8 mouse cellular contexts compared by ENCODE assay signal in the genomic region with DNA sequence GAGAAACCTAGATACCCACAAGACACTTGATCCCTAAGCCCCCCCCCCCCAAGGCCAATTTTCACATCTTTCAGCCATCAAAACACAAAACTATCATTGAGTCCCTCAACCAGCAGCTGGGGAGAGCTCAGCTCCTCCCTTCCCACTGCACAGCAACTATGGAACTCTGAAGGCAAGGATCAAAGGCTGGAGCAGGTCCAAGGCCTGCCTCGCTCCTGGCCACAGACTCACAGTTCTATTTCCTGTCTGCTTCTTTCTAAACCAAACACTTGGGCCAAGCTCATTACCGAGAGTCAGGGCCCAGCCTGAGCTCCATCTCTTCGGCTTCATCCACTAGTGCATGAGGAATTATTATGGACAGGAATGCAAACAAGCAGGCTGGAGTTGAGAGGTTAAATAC. TPM values are rescaled to one million over a fixed set of nuclear protein-coding genes. Genes with fewer than 3 reads are reported as not detected.
DNase-seq lines count a peak whose midpoint lies in the region; ATAC-seq and TF ChIP-seq lines count a peak whose summit lies in the region.

No protein-coding gene starts in this region.

- 47% methylated on average over 3 of the region's 3 CpGs for WGBS in spleen, adult 2 months
- 3% methylated on average over 3 of the region's 3 CpGs for WGBS in lung, embryonic 16.5 days
- 10% methylated on average over 3 of the region's 3 CpGs for WGBS in small intestine, adult 2 months

- 0 out of 2 replicates have a peak overlapping the region, but pooled peaks have one; percentile 17 for H3K27ac ChIP-seq in spleen, adult 2 months (ENCODE audit: insufficient read depth, low read length)
- H3K27ac ChIP-seq in lung, embryonic 16.5 days (ENCODE audit: low read length) = peak overlapping the region; percentile 95
- peak overlapping the region; percentile 37 for H3K27ac ChIP-seq in small intestine, adult 2 months (ENCODE audit: insufficient read depth, low read depth, low read length)

- H3K27me3 ChIP-seq in spleen, adult 2 months (ENCODE audit: control insufficient read depth, insufficient read depth, low read length) = no peaks in the 10 kb centered on the region
- no peaks in the 10 kb centered on the region for H3K27me3 ChIP-seq in lung, embryonic 16.5 days (ENCODE audit: control insufficient read depth, insufficient read depth, low read depth, low read length)
- no peaks in the 10 kb centered on the region for H3K27me3 ChIP-seq in small intestine, adult 2 months (ENCODE audit: control insufficient read depth, insufficient read depth, low read length)

- peak; percentile 85 for ATAC-seq in lung, embryonic 16.5 days (ENCODE audit: low read depth)

- H3K4me1 ChIP-seq in spleen, adult 2 months (ENCODE audit: control insufficient read depth, insufficient read depth, insufficient read length) = no peaks in the 10 kb centered on the region; the same call in 1 of the 2 replicates
- peaks cover 54% of the 10 kb centered on the region for H3K4me1 ChIP-seq in lung, embryonic 16.5 days (replicated peaks; ENCODE audit: control insufficient read depth, insufficient read depth, low read length)
- H3K4me1 ChIP-seq in small intestine, adult 2 months (ENCODE audit: control insufficient read depth, insufficient read depth, insufficient read length, low read length) = peaks cover 33% of the 10 kb centered on the region

- TF ChIP-seq POLR2A in spleen, adult 2 months (IDR thresholded peaks at IDR 0.05; ENCODE audit: low read depth, low read length) = no peak
- TF ChIP-seq POLR2A in small intestine, adult 2 months (IDR thresholded peaks at IDR 0.05; ENCODE audit: low read depth, low read length) = no peak

- no peak for DNase-seq in spleen, adult 2 months (ENCODE audit: low read depth in 1 of 2, low spot score in 2 of 2)
- DNase-seq in spleen, postnatal 10 days (ENCODE audit: low spot score in 2 of 2) = no peak
- peak; percentile 67 for DNase-seq in frontal cortex, postnatal 10 days (ENCODE audit: low spot score in 2 of 2)
- DNase-seq in heart, postnatal 4 days = peak; percentile 85
- peak; percentile 66 to 74 for DNase-seq in layer of hippocampus, postnatal 10 days (ENCODE audit: low spot score in 2 of 2)
- no peak for DNase-seq in spleen, postnatal 4 days (ENCODE audit: low spot score in 2 of 2)

- TF ChIP-seq CTCF in spleen, adult 2 months (IDR thresholded peaks at IDR 0.05; ENCODE audit: extremely low read depth, insufficient read depth, insufficient read length, insufficient replicate concordance) = no peak
- TF ChIP-seq CTCF in small intestine, adult 2 months (IDR thresholded peaks at IDR 0.05; ENCODE audit: extremely low read depth, insufficient read length, insufficient replicate concordance, low read depth, low read length) = no peak

- no peak overlapping the region for H3K9ac ChIP-seq in lung, embryonic 16.5 days (ENCODE audit: low read length)

- H3K9me3 ChIP-seq in lung, embryonic 16.5 days (ENCODE audit: control insufficient read depth, low read length) = peaks cover 3% of the 10 kb centered on the region; the same call in 1 of the 2 replicates

- H3K4me2 ChIP-seq in lung, embryonic 16.5 days (ENCODE audit: low read depth, low read length) = peak overlapping the region; percentile 46

- no peak overlapping the region for H3K4me3 ChIP-seq in spleen, adult 2 months (ENCODE audit: extremely low read depth, insufficient read depth, insufficient read length)
- H3K4me3 ChIP-seq in lung, embryonic 16.5 days (ENCODE audit: low read length) = no peak overlapping the region
- H3K4me3 ChIP-seq in small intestine, adult 2 months (ENCODE audit: low read depth, low read length) = no peak overlapping the region

- no peaks in the 10 kb centered on the region for H3K36me3 ChIP-seq in spleen, adult 2 months (ENCODE audit: control insufficient read depth, insufficient read depth, low read length)
- no peaks in the 10 kb centered on the region for H3K36me3 ChIP-seq in lung, embryonic 16.5 days (ENCODE audit: control insufficient read depth, insufficient read depth, low read length)
- no peaks in the 10 kb centered on the region for H3K36me3 ChIP-seq in small intestine, adult 2 months (ENCODE audit: control insufficient read depth, insufficient read depth, low read length)

RNA-seq across cellular contexts. Expression of a gene that starts 58.9 kb away (rescaled TPM):
- 13.2 and 18.5 TPM in 2 replicates for polyA plus RNA-seq in spleen, adult 2 months (2012; rRNA removed)
- total RNA-seq in heart, postnatal 4 days (2021) = 1 to 10 TPM; 7.5 to 7.7 TPM
- 10 to 100 TPM; 40.3 to 52.8 TPM for total RNA-seq in layer of hippocampus, postnatal 10 days (2021)
- polyA plus RNA-seq in lung, embryonic 16.5 days (2015; fragmentation: Nextera tagmentation; extraction: Ambion mirVana) = 11.4 and 11.6 TPM in 2 replicates
- polyA plus RNA-seq in small intestine, adult 2 months (2012; rRNA removed) = 13.1 and 15.3 TPM in 2 replicates

Comparison
In these comparisons a context has a peak if more than half of its experiments do, and no peak if none do; other contexts are left out.
1. DNase-seq: peak in frontal cortex, postnatal 10 days (2 of 2), heart, postnatal 4 days (single experiment) and layer of hippocampus, postnatal 10 days (2 of 2); none in spleen, adult 2 months (0 of 2), spleen, postnatal 10 days (0 of 2) and spleen, postnatal 4 days (0 of 2).
2. H3K27ac ChIP-seq: peak in every context shown above with its lines; median percentile 95 in lung, embryonic 16.5 days; 37 in small intestine, adult 2 months; 17 in spleen, adult 2 months.